Mouse (Mus musculus): ENCODE data around the gene Zfhx3. TPM values are rescaled to one million over a fixed set of nuclear protein-coding genes. Genes with fewer than 3 reads are reported as not detected.

Zfhx3 gene
- polyA plus RNA-seq, 1 experiment from 2014 or later = 2.4 TPM

GRCm38 (mm10) chr8:107957566-107957965 lies 15.1 kb downstream of the Zfhx3 start:
- no peak for ATAC-seq
- Histone ChIP-seq H3K4me3 (ENCODE audit: low read depth, low read length) (no peak overlapping the region), H3K9me3 (ENCODE audit: control insufficient read depth) (no peaks in the 10 kb centered on the region), H3K9ac (ENCODE audit: low read depth, low read length) (no peak overlapping the region), H3K4me2 (replicated peaks; ENCODE audit: low read depth) (no peak overlapping the region), H3K27ac (ENCODE audit: low read depth, low read length) (no peak overlapping the region), H3K36me3 (ENCODE audit: control insufficient read depth, insufficient read depth) (no peaks in the 10 kb centered on the region), H3K27me3 (replicated peaks; ENCODE audit: control insufficient read depth, insufficient read depth, low read length) (no peaks in the 10 kb centered on the region), H3K4me1 (replicated peaks; ENCODE audit: control insufficient read depth, insufficient read depth, low read length) (no peaks in the 10 kb centered on the region)
- no peak for TF ChIP-seq CTCF (IDR thresholded peaks at IDR 0.05; ENCODE audit: low read depth)
- 79% methylated on average over 8 of the region's 8 CpGs for WGBS

- Histone ChIP-seq H3K27ac (ENCODE audit: low read depth, low read length) (no peak overlapping the region), H3K9me3 (ENCODE audit: control insufficient read depth) (no peaks in the 10 kb centered on the region), H3K9ac (ENCODE audit: low read depth, low read length) (no peak overlapping the region), H3K27me3 (replicated peaks; ENCODE audit: control insufficient read depth, insufficient read depth, low read length) (no peaks in the 10 kb centered on the region), H3K36me3 (ENCODE audit: control insufficient read depth, insufficient read depth) (no peaks in the 10 kb centered on the region), H3K4me2 (replicated peaks; ENCODE audit: low read depth) (no peak overlapping the region), H3K4me3 (ENCODE audit: low read depth, low read length) (no peak overlapping the region), H3K4me1 (replicated peaks; ENCODE audit: control insufficient read depth, insufficient read depth, low read length) (no peaks in the 10 kb centered on the region)
- ATAC-seq = no peak
- TF ChIP-seq CTCF (IDR thresholded peaks at IDR 0.05; ENCODE audit: low read depth) = no peak
- 43% methylated on average over 11 of the region's 11 CpGs for WGBS
These were observed 18.0 kb downstream of the Zfhx3 start for GRCm38 (mm10) chr8:107960466-107960865.

- no peak for TF ChIP-seq CTCF (IDR thresholded peaks at IDR 0.05; ENCODE audit: low read depth)
- H3K36me3 ChIP-seq (ENCODE audit: control insufficient read depth, insufficient read depth) = no peaks in the 10 kb centered on the region
- H3K9ac ChIP-seq (ENCODE audit: low read depth, low read length) = no peak overlapping the region
- ATAC-seq = no peak
- WGBS = 60% methylated on average over 8 of the region's 8 CpGs
- H3K9me3 ChIP-seq (ENCODE audit: control insufficient read depth) = no peaks in the 10 kb centered on the region
- H3K4me2 ChIP-seq (replicated peaks; ENCODE audit: low read depth) = no peak overlapping the region
- no peak overlapping the region for H3K4me3 ChIP-seq (ENCODE audit: low read depth, low read length)
- H3K4me1 ChIP-seq (replicated peaks; ENCODE audit: control insufficient read depth, insufficient read depth, low read length) = no peaks in the 10 kb centered on the region
- no peaks in the 10 kb centered on the region for H3K27me3 ChIP-seq (replicated peaks; ENCODE audit: control insufficient read depth, insufficient read depth, low read length)
- no peak overlapping the region for H3K27ac ChIP-seq (ENCODE audit: low read depth, low read length)
These were observed 18.4 kb downstream of the Zfhx3 start for GRCm38 (mm10) chr8:107960878-107961277.

- H3K27ac ChIP-seq (ENCODE audit: low read depth, low read length) = no peak overlapping the region
- no peak overlapping the region for H3K4me3 ChIP-seq (ENCODE audit: low read depth, low read length)
- H3K4me2 ChIP-seq (replicated peaks; ENCODE audit: low read depth) = no peak overlapping the region
- H3K36me3 ChIP-seq (ENCODE audit: control insufficient read depth, insufficient read depth) = no peaks in the 10 kb centered on the region
- no peaks in the 10 kb centered on the region for H3K27me3 ChIP-seq (replicated peaks; ENCODE audit: control insufficient read depth, insufficient read depth, low read length)
- H3K9me3 ChIP-seq (ENCODE audit: control insufficient read depth) = no peaks in the 10 kb centered on the region
- 36% methylated on average over 4 of the region's 4 CpGs for WGBS
- TF ChIP-seq CTCF (IDR thresholded peaks at IDR 0.05; ENCODE audit: low read depth) = no peak
- no peak overlapping the region for H3K9ac ChIP-seq (ENCODE audit: low read depth, low read length)
- ATAC-seq = no peak
- H3K4me1 ChIP-seq (replicated peaks; ENCODE audit: control insufficient read depth, insufficient read depth, low read length) = no peaks in the 10 kb centered on the region
These were observed 29.8 kb downstream of the Zfhx3 start for GRCm38 (mm10) chr8:107972198-107972597.

- no peak overlapping the region for H3K9ac ChIP-seq (ENCODE audit: low read depth, low read length)
These were observed 32.0 kb downstream of the Zfhx3 start for GRCm38 (mm10) chr8:107974451-107974850.

GRCm38 (mm10) chr8:107978247-107978646 lies 35.8 kb downstream of the Zfhx3 start:
- 74% methylated on average over 1 of the region's 1 CpGs for WGBS
- Histone ChIP-seq H3K36me3 (ENCODE audit: control insufficient read depth, insufficient read depth) (no peaks in the 10 kb centered on the region), H3K27ac (ENCODE audit: low read depth, low read length) (no peak overlapping the region), H3K9me3 (ENCODE audit: control insufficient read depth) (no peaks in the 10 kb centered on the region), H3K4me2 (replicated peaks; ENCODE audit: low read depth) (no peak overlapping the region), H3K4me3 (ENCODE audit: low read depth, low read length) (no peak overlapping the region), H3K27me3 (replicated peaks; ENCODE audit: control insufficient read depth, insufficient read depth, low read length) (no peaks in the 10 kb centered on the region), H3K9ac (ENCODE audit: low read depth, low read length) (no peak overlapping the region), H3K4me1 (replicated peaks; ENCODE audit: control insufficient read depth, insufficient read depth, low read length) (no peaks in the 10 kb centered on the region)
- TF ChIP-seq CTCF (IDR thresholded peaks at IDR 0.05; ENCODE audit: low read depth) = no peak
- no peak for ATAC-seq

More at GRCm38 (mm10) chr8:107974451-107974850, 32.0 kb downstream of the Zfhx3 start:
- no peaks in the 10 kb centered on the region for H3K4me1 ChIP-seq (replicated peaks; ENCODE audit: control insufficient read depth, insufficient read depth, low read length)
- TF ChIP-seq CTCF (IDR thresholded peaks at IDR 0.05; ENCODE audit: low read depth) = no peak
- H3K4me2 ChIP-seq (replicated peaks; ENCODE audit: low read depth) = no peak overlapping the region
- no peaks in the 10 kb centered on the region for H3K36me3 ChIP-seq (ENCODE audit: control insufficient read depth, insufficient read depth)
- WGBS = 69% methylated on average over 13 of the region's 13 CpGs
- H3K4me3 ChIP-seq (ENCODE audit: low read depth, low read length) = no peak overlapping the region
- H3K27me3 ChIP-seq (replicated peaks; ENCODE audit: control insufficient read depth, insufficient read depth, low read length) = no peaks in the 10 kb centered on the region
- H3K27ac ChIP-seq (ENCODE audit: low read depth, low read length) = no peak overlapping the region
- no peak for ATAC-seq
- no peaks in the 10 kb centered on the region for H3K9me3 ChIP-seq (ENCODE audit: control insufficient read depth)

GRCm38 (mm10) chr8:107980618-107981017 lies 38.2 kb downstream of the Zfhx3 start:
- Histone ChIP-seq H3K4me3 (ENCODE audit: low read depth, low read length) (no peak overlapping the region), H3K4me2 (replicated peaks; ENCODE audit: low read depth) (no peak overlapping the region), H3K27ac (ENCODE audit: low read depth, low read length) (no peak overlapping the region), H3K27me3 (replicated peaks; ENCODE audit: control insufficient read depth, insufficient read depth, low read length) (no peaks in the 10 kb centered on the region), H3K4me1 (replicated peaks; ENCODE audit: control insufficient read depth, insufficient read depth, low read length) (no peaks in the 10 kb centered on the region), H3K9me3 (ENCODE audit: control insufficient read depth) (no peaks in the 10 kb centered on the region), H3K9ac (ENCODE audit: low read depth, low read length) (no peak overlapping the region), H3K36me3 (ENCODE audit: control insufficient read depth, insufficient read depth) (no peaks in the 10 kb centered on the region)
- 50% methylated on average over 10 of the region's 10 CpGs for WGBS
- ATAC-seq = no peak
- TF ChIP-seq CTCF (IDR thresholded peaks at IDR 0.05; ENCODE audit: low read depth) = no peak

Data from intestine, postnatal 0 days (tissue).